Mouse (Mus musculus) cerebellum, adult (tissue): Measurements from ENCODE around the gene Nfatc2ip.

ENCODE experiments used
- ATAC-seq: cut with Nextera tagmentation; 2 replicates; pipeline ENCODE4 v1.9.2; 2017; ENCODE audit warnings: mild to moderate bottlenecking, moderate library complexity, mixed read lengths; ENCODE audit not compliant: insufficient number of reproducible peaks, low FRiP score, low TSS enrichment

Nfatc2ip gene

GRCm38 (mm10) chr7:126396298-126397119 lies at the start of gene Nfatc2ip:
TSS of gene Nfatc2ip (minus strand) at chr7:126396737.
- peak; percentile 99 for ATAC-seq

DNA sequence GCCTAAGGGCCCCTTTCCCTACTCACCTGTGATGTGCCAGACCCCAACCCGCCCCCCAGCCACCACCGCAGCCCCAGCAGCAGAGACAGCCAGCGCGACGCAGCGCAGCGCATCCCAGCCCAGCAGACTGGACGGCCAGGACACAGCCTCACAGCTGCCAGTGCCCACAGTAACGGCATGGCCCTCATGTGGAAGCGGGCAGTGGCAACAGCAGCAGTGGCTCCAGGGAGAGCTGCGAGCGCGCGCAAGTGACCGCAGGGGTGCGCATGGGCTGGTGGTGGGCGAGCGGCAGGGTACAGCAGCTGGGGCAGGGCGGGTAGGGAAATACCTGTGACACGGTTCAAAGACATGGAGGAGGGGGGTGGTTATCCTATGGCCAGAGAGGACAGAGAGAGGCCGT lies 49.7 kb upstream of the Nfatc2ip start:
- ATAC-seq, result no peak

GRCm38 (mm10) chr7:126445104-126445815 lies 48.7 kb upstream of the Nfatc2ip start:
- no peak for ATAC-seq

DNA sequence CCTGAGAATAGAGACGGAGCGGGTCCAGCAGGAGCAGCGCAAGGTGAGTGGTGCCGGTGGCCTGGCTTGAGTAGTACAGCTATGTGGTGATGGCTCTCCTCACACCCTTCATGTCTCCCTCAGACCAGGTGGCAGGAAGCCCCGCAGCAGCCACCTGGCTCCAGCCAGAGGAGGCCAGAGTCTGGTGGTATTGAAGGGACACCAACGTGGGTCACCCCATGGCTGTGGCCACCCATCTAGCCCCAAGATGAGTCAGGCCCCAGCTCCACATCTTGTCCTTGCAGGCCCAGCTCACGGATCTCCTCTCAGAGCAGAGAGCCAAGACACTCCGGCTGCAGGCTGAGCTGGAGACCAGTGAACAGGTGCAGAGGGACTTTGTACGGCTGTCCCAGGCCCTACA lies 48.0 kb upstream of the Nfatc2ip start:
- ATAC-seq, result no peak

- no peak for ATAC-seq
These were observed 47.5 kb upstream of the Nfatc2ip start for GRCm38 (mm10) chr7:126443997-126444396.

DNA sequence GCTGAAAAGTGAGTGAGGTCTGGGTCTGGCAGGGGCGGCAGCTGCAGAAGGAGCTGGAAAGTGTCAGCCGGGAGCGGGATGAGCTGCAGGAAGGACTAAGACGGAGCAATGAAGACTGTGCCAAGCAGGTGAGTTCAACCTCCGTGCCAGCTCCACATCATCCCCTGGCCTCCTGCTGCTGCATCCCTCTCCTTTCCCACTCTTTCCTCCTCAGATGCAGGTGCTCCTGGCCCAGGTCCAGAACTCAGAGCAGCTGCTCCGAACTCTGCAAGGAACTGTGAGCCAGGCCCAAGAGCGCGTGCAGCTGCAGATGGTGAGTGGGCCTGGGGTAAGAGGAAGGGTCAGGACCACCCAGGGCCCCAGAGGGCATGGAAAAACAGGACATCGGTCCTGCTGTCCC lies 43.6 kb upstream of the Nfatc2ip start:
- no peak for ATAC-seq

GRCm38 (mm10) chr7:126436851-126437250 lies 40.3 kb upstream of the Nfatc2ip start:
- no peak for ATAC-seq

DNA sequence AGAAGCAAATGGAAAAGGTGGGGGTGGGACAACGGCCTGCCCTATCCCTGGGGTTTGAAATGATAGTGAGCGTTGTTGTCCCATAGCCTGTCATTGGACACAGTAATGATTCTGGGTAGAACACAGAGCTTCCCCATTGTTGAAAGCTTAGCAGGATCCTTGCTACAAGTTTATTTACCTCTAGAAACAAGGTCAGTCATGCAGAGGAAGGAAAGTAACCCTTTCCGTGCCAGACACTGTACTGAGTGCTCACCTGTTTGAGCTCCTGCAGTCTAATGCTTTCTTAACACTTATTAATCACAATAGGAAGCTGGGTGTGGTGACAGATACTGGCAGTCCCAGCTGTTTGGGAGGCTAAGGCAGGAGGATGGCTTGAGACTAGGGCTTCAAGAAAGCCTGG lies 39.3 kb upstream of the Nfatc2ip start:
- no peak for ATAC-seq

DNA sequence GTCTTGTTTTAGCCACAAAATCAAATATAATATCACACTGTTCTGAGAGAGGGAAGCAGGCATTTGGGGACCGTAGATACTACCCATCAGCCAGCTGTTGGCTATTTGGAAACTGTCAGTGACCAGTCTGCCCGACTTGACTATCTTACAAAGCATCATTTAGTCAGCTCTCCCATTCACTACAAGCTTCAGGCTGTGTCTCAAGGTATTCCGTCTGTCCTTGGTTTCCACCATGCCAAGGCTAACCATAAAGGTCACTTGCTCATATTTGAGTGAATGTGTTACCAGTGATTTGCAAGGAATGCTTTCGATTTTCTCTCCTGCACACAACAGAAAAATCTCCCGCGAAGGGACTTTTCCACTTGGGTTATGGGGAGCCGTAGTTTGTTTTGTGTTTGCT lies 38.2 kb upstream of the Nfatc2ip start:
- ATAC-seq, result no peak

- no peak for ATAC-seq
These were observed 33.6 kb upstream of the Nfatc2ip start for GRCm38 (mm10) chr7:126430167-126430566.

DNA sequence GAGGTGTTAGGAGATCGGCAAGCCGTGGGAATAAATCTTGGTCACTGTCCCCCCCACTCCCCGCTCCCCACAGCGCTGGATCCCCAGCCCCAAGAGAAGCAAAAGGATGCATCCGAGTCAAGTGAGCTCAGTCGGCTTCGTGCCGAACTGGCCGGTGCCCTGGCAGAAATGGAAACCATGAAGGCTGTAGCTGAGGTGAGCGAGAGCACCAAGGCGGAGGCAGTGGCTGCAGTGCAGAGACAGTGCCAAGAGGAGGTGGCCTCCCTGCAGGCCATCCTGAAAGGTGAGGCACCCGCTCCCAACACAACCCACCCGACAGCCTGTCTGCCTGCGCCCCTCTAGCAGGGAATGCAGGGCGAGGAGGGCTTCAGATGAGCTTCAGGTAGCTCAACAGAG lies 33.0 kb upstream of the Nfatc2ip start:
- ATAC-seq, result 0 out of 2 replicates have a peak, but pooled peaks have one; percentile 37

GRCm38 (mm10) chr7:126428631-126429502 lies 32.3 kb upstream of the Nfatc2ip start, which contains the start of gene Rabep2:
TSS of gene Rabep2 (plus strand) at chr7:126428759.
- peak; percentile 87 for ATAC-seq

- no peak for ATAC-seq
These were observed 31.6 kb upstream of the Nfatc2ip start for GRCm38 (mm10) chr7:126428154-126428553.

DNA sequence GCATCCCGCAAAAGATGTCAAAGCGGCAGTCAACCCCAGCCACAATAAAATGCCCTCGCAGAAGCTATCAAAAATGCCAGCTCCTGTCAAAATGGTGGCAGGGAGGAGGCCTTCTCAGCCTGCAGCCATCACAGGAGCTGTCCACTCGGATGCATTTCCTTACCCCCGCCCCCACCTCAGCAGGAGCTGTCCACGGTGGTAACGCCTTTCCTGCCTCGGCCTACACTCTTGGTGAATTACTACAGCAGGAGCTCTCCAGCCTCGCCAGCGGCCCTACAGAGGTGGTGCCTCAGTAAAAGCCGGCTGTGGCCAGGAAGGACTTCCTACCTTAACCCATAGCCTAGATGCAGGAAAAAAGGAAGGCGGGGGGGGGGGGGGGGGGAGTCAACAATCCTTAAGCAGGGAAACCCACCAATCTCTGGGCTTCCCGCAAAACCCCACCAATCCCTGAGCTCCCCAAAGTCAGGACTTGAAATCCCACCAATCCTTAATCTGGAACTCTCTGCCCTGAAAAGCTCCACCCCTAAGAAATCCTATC lies 30.9 kb upstream of the Nfatc2ip start:
- no peak for ATAC-seq

DNA sequence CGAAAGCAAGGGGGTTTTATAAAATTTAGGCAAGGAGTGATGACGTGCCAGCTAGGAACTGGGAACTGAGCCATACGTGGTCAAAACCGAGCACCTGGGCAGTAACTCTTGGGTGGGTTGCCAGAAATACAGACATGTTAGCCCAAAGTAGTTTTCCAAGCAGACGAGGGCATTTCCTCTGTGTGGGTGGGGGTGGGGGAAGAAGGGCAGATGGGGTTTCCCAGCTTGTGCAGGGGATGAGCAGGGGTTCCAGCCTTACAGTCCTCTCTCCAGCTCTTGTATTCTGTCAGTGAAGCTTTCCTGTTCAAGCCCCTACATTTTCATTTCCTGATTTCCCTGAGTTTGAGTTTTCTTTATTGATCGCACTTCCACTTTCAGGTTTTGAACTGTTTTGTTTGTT lies 27.6 kb upstream of the Nfatc2ip start:
- no peak for ATAC-seq

GRCm38 (mm10) chr7:126421756-126422155 lies 25.2 kb upstream of the Nfatc2ip start:
- no peak for ATAC-seq

DNA sequence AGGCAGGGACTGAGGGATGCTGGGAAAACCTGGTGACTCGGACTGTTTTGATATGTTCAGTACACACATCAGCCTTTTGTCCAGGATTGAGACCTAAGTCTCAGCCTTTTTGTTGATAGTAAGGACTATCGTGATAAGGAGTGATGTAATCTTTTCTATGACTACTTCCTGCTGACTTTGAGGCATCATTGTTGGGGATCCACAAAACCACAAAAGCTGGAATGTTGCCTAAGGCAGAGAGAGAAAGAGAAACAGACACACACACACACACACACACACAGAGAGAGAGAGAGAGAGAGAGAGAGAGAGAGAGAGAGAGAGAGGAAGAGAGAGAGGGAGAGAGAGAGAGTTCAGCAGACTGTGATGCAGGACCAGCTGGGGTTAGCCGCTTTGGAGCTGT lies 22.0 kb upstream of the Nfatc2ip start:
- no peak for ATAC-seq

GRCm38 (mm10) chr7:126417606-126418005 lies 21.1 kb upstream of the Nfatc2ip start:
- ATAC-seq, result no peak

DNA sequence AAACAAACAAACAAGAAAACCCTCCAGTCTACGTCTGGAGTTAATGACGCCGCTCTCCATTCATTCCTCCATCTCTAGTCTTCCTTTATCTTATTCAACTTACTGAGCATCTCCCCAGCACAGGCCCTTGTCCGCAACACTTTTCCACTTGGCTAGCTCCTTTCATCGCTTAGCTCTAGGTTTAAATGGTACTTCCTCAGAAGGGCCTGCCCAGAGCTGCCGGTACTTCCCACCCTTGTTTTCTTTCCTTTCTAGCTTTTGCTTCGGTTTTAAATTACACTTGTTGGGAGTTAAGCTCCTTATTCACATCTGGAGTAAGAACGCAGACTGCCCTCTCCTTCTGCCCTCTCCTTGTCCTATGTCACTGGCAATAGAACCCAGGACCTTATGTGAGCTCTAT lies 20.5 kb upstream of the Nfatc2ip start:
- ATAC-seq, result no peak

DNA sequence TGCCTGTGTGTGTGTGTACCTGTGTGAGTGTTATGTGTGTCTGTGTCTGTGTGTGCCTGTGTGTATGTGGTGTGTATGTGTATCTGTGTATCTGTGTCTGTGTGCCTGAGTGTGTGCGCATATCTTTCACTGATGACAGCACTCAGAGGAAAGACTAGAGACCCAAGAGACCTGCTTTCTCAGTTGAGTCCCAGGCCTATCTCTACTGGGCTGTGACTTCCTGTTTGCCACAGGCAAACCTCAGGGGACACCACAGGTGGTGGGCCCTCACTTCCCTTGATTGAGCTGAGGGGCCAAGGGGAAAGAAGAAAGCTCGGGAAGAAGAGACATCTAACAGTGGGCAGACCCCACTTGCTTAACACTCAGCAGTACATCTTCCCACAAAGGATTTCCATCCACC lies 20.1 kb upstream of the Nfatc2ip start:
- no peak for ATAC-seq
